Mouse (Mus musculus): Measurements from ENCODE around the gene Ercc6.

DNA sequence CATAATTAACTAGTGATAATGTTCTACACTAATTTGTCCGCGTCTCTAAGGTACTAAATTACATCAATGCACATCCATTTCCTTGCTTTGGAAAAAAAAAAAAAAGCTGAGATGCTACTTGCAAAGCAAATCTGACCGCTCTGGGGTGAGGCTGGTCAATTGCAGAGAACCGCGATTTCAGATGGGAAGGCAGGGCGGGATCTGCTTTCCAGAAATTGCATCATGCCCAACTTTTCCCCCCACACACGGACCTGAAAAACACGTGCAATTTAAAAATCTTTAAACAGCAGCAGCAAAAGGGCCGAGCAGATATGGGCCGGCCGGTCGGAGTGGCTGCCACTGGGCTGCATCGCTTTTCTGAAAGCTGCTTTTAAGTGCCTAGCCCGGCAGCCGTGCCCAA is 92.2 kb downstream of the Ercc6 start:
- TF ChIP-seq CTCF (IDR thresholded peaks at IDR 0.05; ENCODE audit: low read depth, low read length) (no peak), GATA1 (IDR thresholded peaks at IDR 0.05; ENCODE audit: borderline replicate concordance, low read length) (no peak), TAL1 (conservative IDR thresholded peaks at IDR 0.05; ENCODE audit: low read depth, low read length) (no peak), GATA2 (IDR thresholded peaks at IDR 0.05; ENCODE audit: borderline replicate concordance, low read depth, low read length) (no peak), POLR2AphosphoS5 (IDR thresholded peaks at IDR 0.05; ENCODE audit: insufficient replicate concordance, low read depth, low read length) (no peak)

Data from G1E (cell line).